Mouse (Mus musculus) layer of hippocampus, postnatal 14 days (tissue): ENCODE measurements around the gene Stat5b. TPM values are rescaled to one million over a fixed set of nuclear protein-coding genes. Genes with fewer than 3 reads are reported as not detected.

ENCODE experiments used
- DNase-seq, 2 experiments: peaks; one replicate each; pipeline ENCODE4 v3.0.0; 2021 to 2022; ENCODE audit warnings: low spot score in 2 of 2, mixed read lengths in 1 of 2
- total RNA-seq, 2 experiments: library from RNA; stranded (reverse); gene quantifications; 2 replicates each; pipeline ENCODE4 v1.2.3; 2021

Gene Stat5b
- total RNA-seq, 2 experiments from 2014 or later = 12.5 to 16.2 TPM

- peak; percentile 52 to 77 for DNase-seq
Observed at GRCm38 (mm10) chr11:100770646-100771408, 79.7 kb downstream of the Stat5b start, which contains the start of gene Ghdc. Ghdc (minus strand) TSS chr11:100770957.

- DNase-seq = no peak
Observed at GRCm38 (mm10) chr11:100769980-100770379, 80.5 kb downstream of the Stat5b start.

- no peak for DNase-seq
Observed at GRCm38 (mm10) chr11:100767871-100768270, 82.7 kb downstream of the Stat5b start.

GRCm38 (mm10) chr11:100766726-100767125 is 83.8 kb downstream of the Stat5b start:
- no peak for DNase-seq

- no peak for DNase-seq
Observed at GRCm38 (mm10) chr11:100762831-100763230, 87.7 kb downstream of the Stat5b start, which contains the start of gene Hcrt. Hcrt (minus strand) TSS chr11:100762931.

- DNase-seq = peak; percentile 85 to 94
Observed at GRCm38 (mm10) chr11:100761547-100762045, 88.9 kb downstream of the Stat5b start.

GRCm38 (mm10) chr11:100759611-100760233 is 90.8 kb downstream of the Stat5b start, which contains the start of gene Kcnh4:
Kcnh4 (minus strand) TSS chr11:100759942.
- peak in 1 of 2 experiments; percentile 87 for DNase-seq

GRCm38 (mm10) chr11:100758707-100759610 is 91.6 kb downstream of the Stat5b start:
- no peak for DNase-seq

- no peak for DNase-seq
Observed at GRCm38 (mm10) chr11:100757566-100757965, 93.0 kb downstream of the Stat5b start.

GRCm38 (mm10) chr11:100756476-100756875 is 94.0 kb downstream of the Stat5b start:
- DNase-seq = no peak

- no peak for DNase-seq
Observed at GRCm38 (mm10) chr11:100754693-100755057, 95.8 kb downstream of the Stat5b start.

GRCm38 (mm10) chr11:100754021-100754692 is 96.4 kb downstream of the Stat5b start:
- no peak for DNase-seq

- DNase-seq = no peak
Observed at GRCm38 (mm10) chr11:100752294-100752693, 98.2 kb downstream of the Stat5b start.

GRCm38 (mm10) chr11:100750127-100750526 is 100.4 kb downstream of the Stat5b start:
- no peak for DNase-seq

GRCm38 (mm10) chr11:100749469-100749868 is 101.1 kb downstream of the Stat5b start:
- DNase-seq = no peak

GRCm38 (mm10) chr11:100748620-100749019 is 101.9 kb downstream of the Stat5b start:
- DNase-seq = no peak

- no peak for DNase-seq
Observed at GRCm38 (mm10) chr11:100747114-100747513, 103.4 kb downstream of the Stat5b start.

GRCm38 (mm10) chr11:100746546-100746945 is 104.0 kb downstream of the Stat5b start:
- DNase-seq = no peak

- no peak for DNase-seq
Observed at GRCm38 (mm10) chr11:100745085-100745484, 105.4 kb downstream of the Stat5b start.

GRCm38 (mm10) chr11:100741348-100741747 is 109.2 kb downstream of the Stat5b start:
- no peak for DNase-seq

GRCm38 (mm10) chr11:100738749-100739148 is 111.8 kb downstream of the Stat5b start:
- no peak for DNase-seq
